Mouse (Mus musculus) heart, postnatal 0 days (tissue): ENCODE data around the gene Slc9a4. TPM values are rescaled to one million over a fixed set of nuclear protein-coding genes. Genes with fewer than 3 reads are reported as not detected.
"Not testable (repeated sequence)": the region's sequence is repeated elsewhere in the genome, so short reads cannot be mapped to it uniquely, and the experiment has no call there.

Experiments used
- ATAC-seq: fragments of 200-750 bp; cut with Nextera tagmentation; 2 replicates; pipeline ENCODE4 v1.8.0; 2017; ENCODE audit warnings: low read depth, moderate number of reproducible peaks, moderate library complexity; ENCODE audit not compliant: insufficient read depth
- DNase-seq: peaks from one replicate; pipeline ENCODE4 v3.0.0-alpha.2; 2016; ENCODE audit warnings: low spot score
- H3K27ac ChIP-seq: fragments of 300-500 bp; sonication (generic); 2 replicates; pipeline ENCODE4 v1.5.1; 2014; ENCODE audit warnings: low read depth, mild to moderate bottlenecking
- H3K27me3 ChIP-seq: fragments of 300-500 bp; sonication (generic); 2 replicates; pipeline ENCODE4 v1.6.1; 2014; ENCODE audit warnings: low read length, mixed read lengths; ENCODE audit not compliant: control insufficient read depth, insufficient read depth
- H3K36me3 ChIP-seq: fragments of 300-500 bp; sonication (generic); replicated peaks from 2 replicates; pipeline ENCODE4 v1.6.1; 2014; ENCODE audit warnings: low read length, mixed read lengths; ENCODE audit not compliant: control insufficient read depth, insufficient read depth
- H3K4me1 ChIP-seq: fragments of 300-500 bp; sonication (generic); 2 replicates; pipeline ENCODE4 v1.6.1; 2014; ENCODE audit warnings: antibody characterized with exemption; ENCODE audit not compliant: control insufficient read depth, insufficient read depth
- H3K4me2 ChIP-seq: fragments of 300-500 bp; sonication (generic); 2 replicates; pipeline ENCODE4 v1.6.1; 2014; ENCODE audit warnings: low read depth, mild to moderate bottlenecking, low read length, moderate library complexity
- H3K4me3 ChIP-seq: fragments of 300-500 bp; sonication (generic); 2 replicates; pipeline ENCODE4 v1.5.1; 2014; ENCODE audit warnings: low read depth, low read length
- H3K9ac ChIP-seq: fragments of 300-500 bp; sonication (generic); replicated peaks from 2 replicates; pipeline ENCODE4 v1.6.1; 2014; ENCODE audit warnings: low read depth, low read length, mixed read lengths
- H3K9me3 ChIP-seq: fragments of 300-500 bp; sonication (generic); replicated peaks from 2 replicates; pipeline ENCODE4 v1.6.1; 2016; ENCODE audit warnings: low read length; ENCODE audit not compliant: control insufficient read depth
- CTCF ChIP-seq: IDR thresholded peaks from 2 replicates; pipeline ENCODE4 v1.5.1; 2016; ENCODE audit warnings: antibody characterized with exemption, control low read depth, low read depth
- EP300 ChIP-seq: IDR thresholded peaks from 2 replicates; pipeline ENCODE4 v1.6.1; 2016; ENCODE audit warnings: antibody characterized with exemption, low read depth
- WGBS: fragments of 180-500 bp; shearing (Covaris S2); extraction: QIAGEN DNeasy Blood & Tissue Kit; methylation state at CpG from one replicate; pipeline ENCODE4 v1.1.7; 2014; 5-methylcytosine and 5-hydroxymethylcytosine counted together
- polyA plus RNA-seq: library from polyadenylated mRNA; unstranded; fragments of >200 nt; fragmentation: Nextera tagmentation; extraction: Ambion mirVana; gene quantifications from 2 replicates; pipeline ENCODE4 v1.2.1, GENCODE M21; 2015
- total RNA-seq: library from RNA; depleted of rRNA; stranded (reverse); fragments of >200 nt; gene quantifications from 2 replicates; pipeline ENCODE4 v1.2.3, GENCODE M21; 2014; ENCODE audit warnings: low replicate concordance; rRNA removed

Slc9a4 gene
- total and polyA plus RNA-seq, 2 experiments from 2014 or later, result not detected

DNA sequence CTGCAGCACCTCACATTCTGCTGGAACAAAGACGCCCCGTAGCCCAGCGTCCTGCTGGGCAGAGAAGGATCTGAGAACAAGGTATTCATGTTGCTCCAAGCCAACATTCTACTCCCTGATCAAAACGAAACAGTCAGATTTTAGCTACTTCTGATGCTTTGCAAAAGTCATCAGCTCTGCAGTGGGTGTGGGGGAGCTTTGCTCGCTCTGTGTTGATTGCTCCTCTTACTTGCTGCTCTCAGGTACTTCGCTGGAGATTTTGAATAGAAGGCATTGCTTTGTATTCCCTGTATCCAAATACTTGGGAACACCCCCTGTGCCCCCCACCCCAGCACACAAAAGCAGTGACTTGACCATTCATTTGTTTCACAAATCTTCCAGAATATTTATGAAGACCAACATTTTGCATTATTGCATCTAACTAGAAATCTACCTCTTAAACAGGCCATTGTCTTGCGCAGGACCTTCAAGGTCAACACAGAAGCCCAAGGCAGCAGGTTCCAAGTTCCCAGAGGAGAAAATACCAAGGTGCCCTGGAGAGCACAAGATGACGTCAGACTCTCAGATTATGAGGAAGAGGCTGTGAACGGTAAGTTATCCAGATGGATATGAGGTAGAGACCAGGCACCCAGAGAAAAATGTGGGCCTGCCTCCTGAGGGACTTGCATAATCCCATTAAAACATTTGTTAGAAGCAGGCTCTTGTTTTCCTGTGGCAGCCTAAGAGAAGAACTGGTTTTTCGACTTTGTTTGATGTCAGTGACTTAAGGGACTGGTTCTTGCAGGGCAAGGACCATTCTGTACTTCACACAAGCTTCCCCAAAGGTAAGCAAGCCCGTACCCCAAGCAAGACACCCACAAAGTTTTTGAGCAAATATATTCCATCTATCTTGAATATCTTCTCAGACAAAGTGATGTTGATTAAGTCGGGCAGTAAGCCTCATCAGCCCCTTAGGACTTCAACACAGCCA is 85.8 kb downstream of the Slc9a4 start:
- WGBS, result 36% methylated on average over 12 of the region's 12 CpGs
- DNase-seq (no peak), ATAC-seq (no peak)
- TF ChIP-seq EP300 (no peak), CTCF (no peak)
- Histone ChIP-seq H3K36me3 (no peaks in the 10 kb centered on the region), H3K4me1 (peaks cover under 1% of the 10 kb centered on the region; the same call in 1 of the 2 replicates), H3K4me2 (no peak overlapping the region), H3K9me3 (no peaks in the 10 kb centered on the region), H3K27ac (no peak overlapping the region), H3K9ac (no peak overlapping the region), H3K27me3 (no peaks in the 10 kb centered on the region), H3K4me3 (no peak overlapping the region)

- H3K4me2 ChIP-seq, H3K27ac ChIP-seq, H3K36me3 ChIP-seq, H3K9ac ChIP-seq, ATAC-seq, H3K4me3 ChIP-seq, DNase-seq, H3K27me3 ChIP-seq, H3K9me3 ChIP-seq, H3K4me1 ChIP-seq: not testable (repeated sequence)
- 6% methylated on average over 3 of the region's 3 CpGs for WGBS
Observed at GRCm38 (mm10) chr1:40667442-40667841, 87.6 kb downstream of the Slc9a4 start.

DNA sequence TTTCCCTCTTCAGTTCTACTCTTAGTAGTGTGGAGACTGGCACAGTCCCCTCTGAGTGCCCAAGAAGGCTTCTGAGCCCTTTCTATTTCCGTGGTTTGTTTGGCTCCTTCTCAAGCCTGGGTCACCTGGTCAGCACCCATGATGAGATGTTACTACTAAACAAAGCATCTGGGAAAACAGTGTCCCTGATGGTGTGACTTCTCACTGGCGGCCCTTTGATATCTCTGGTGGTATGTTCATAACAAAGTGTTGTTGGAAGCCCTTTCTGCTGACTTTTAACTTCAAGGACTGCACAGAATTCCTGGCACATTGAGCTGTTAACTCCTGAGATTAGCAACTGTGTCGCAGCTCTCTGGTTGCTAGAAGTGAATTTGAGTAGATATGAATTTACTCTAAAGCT is 90.1 kb downstream of the Slc9a4 start:
- Histone ChIP-seq H3K27ac (peak overlapping the region; percentile 67), H3K9me3 (no peaks in the 10 kb centered on the region), H3K36me3 (no peaks in the 10 kb centered on the region), H3K27me3 (no peaks in the 10 kb centered on the region), H3K4me3 (no peak overlapping the region), H3K4me1 (no peaks in the 10 kb centered on the region), H3K9ac (no peak overlapping the region), H3K4me2 (no peak overlapping the region)
- ATAC-seq, result peak; percentile 92
- WGBS, result 27% methylated on average over 3 of the region's 3 CpGs
- peak; percentile 77 for DNase-seq
- TF ChIP-seq CTCF (no peak), EP300 (peak; percentile 80; the same call in 1 of the 2 replicates)

DNA sequence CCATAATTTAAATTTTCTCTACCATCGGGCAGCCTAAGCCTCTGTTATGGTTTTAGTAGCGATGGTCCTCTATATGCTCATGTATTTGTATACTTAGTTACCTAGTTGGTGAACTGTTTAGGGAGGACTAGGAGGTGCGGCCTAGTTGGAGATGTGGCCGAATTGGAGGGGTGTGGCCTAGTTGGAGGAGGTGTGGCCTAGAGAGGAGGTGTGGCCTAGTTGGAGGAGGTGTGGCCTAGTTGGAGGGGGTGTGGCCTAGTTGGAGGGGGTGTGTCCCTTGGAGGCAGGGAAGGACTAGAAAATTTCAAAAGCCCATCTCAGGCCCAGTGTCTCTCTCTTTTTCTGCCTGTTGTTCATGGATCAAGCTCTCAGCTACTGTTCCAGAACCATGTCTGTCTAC is 91.6 kb downstream of the Slc9a4 start:
- TF ChIP-seq CTCF, result no peak
- DNase-seq, result no peak
- Histone ChIP-seq H3K4me1 (no peaks in the 10 kb centered on the region), H3K27me3 (no peaks in the 10 kb centered on the region), H3K9me3 (no peaks in the 10 kb centered on the region), H3K9ac (no peak overlapping the region), H3K36me3 (no peaks in the 10 kb centered on the region), H3K27ac (no peak overlapping the region), H3K4me3 (no peak overlapping the region), H3K4me2 (no peak overlapping the region)
- 94% methylated on average over 4 of the region's 4 CpGs for WGBS
- ATAC-seq, result no peak

DNA sequence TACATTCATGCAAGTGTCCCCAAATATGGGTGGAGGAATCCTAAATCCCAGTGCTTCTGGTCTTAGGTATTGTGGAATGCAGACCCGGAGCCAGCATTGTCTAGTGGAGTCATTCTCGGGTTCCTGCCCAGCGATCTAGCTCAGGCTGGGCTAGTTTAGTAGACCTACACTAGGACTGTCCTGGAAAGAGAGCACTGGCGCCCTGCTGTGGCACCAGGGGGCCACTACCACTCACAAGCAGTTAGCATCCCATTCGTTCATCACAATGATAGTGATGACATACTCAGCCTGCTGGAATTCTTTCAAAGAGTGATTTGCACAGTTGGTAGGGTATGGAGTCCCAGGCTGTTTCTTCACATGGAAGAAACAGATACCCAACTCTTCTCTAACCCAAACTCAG is 97.4 kb downstream of the Slc9a4 start:
- no peak overlapping the region for H3K27ac ChIP-seq
- H3K9ac ChIP-seq, result no peak overlapping the region
- WGBS, result 33% methylated on average over 5 of the region's 5 CpGs
- DNase-seq (no peak), ATAC-seq (peak; percentile 42; the same call in 1 of the 2 replicates)
- H3K9me3 ChIP-seq, result no peaks in the 10 kb centered on the region
- TF ChIP-seq CTCF (peak; percentile 63), EP300 (no peak)
- no peak overlapping the region for H3K4me2 ChIP-seq
- H3K4me1 ChIP-seq, result no peaks in the 10 kb centered on the region
- H3K4me3 ChIP-seq, result no peak overlapping the region
- no peaks in the 10 kb centered on the region for H3K36me3 ChIP-seq
- H3K27me3 ChIP-seq, result peaks cover 47% of the 10 kb centered on the region

Other genes with a start within 250 kb of the Slc9a4 start
- 0.15 and 1.6 TPM in 2 replicates for gene Il1rl1, start 150.5 kb upstream of the Slc9a4 start, total RNA-seq
- 0.29 TPM in 2 replicates for gene Il1rl1, start 150.5 kb upstream of the Slc9a4 start, polyA plus RNA-seq
- gene Il18r1, start 114.5 kb upstream of the Slc9a4 start, total RNA-seq, result 0.39 and 0.46 TPM in 2 replicates
- gene Il18r1, start 114.5 kb upstream of the Slc9a4 start, polyA plus RNA-seq, result 0.62 and 0.97 TPM in 2 replicates
- gene Il18rap, start 64.7 kb upstream of the Slc9a4 start, total RNA-seq, result 0.27 TPM in 1 of 2 replicates, not detected in the other
- gene Il18rap, start 64.7 kb upstream of the Slc9a4 start, polyA plus RNA-seq, result 0.07 and 0.10 TPM in 2 replicates
- gene Slc9a2, start 100.5 kb downstream of the Slc9a4 start, total RNA-seq, result 0.35 and 4.6 TPM in 2 replicates
- gene Slc9a2, start 100.5 kb downstream of the Slc9a4 start, polyA plus RNA-seq, result 0.64 and 0.67 TPM in 2 replicates
- gene Mfsd9, start 210.6 kb downstream of the Slc9a4 start, total RNA-seq, result 2.2 and 3.5 TPM in 2 replicates
- 1.2 and 1.6 TPM in 2 replicates for gene Mfsd9, start 210.6 kb downstream of the Slc9a4 start, polyA plus RNA-seq
- 117 and 125 TPM in 2 replicates for gene Tmem182, start 225.5 kb downstream of the Slc9a4 start, total RNA-seq
- gene Tmem182, start 225.5 kb downstream of the Slc9a4 start, polyA plus RNA-seq, result 102 and 103 TPM in 2 replicates